Mouse (Mus musculus): ENCODE results near the gene Pafah1b1.

- TF ChIP-seq POLR2A (IDR thresholded peaks at IDR 0.05; ENCODE audit: insufficient read depth, low read length) (no peak), CTCF (IDR thresholded peaks at IDR 0.05; ENCODE audit: low read depth, low read length) (no peak)
Measured at GRCm38 (mm10) chr11:74721141-74721540, 3.3 kb downstream of the Pafah1b1 start.

All from ES-Bruce4 (cell line).